Mouse (Mus musculus): ENCODE data around the gene Slc6a3. TPM values are rescaled to one million over a fixed set of nuclear protein-coding genes. Genes with fewer than 3 reads are reported as not detected.

The Slc6a3 gene
- polyA plus RNA-seq, 1 experiment from 2014 or later, result not detected

Other genes starting within 250 kb of the Slc6a3 start
- 155 and 170 TPM in 2 replicates for gene Mrpl36, start 208.2 kb upstream of the Slc6a3 start, polyA plus RNA-seq (2014; fragmentation: Nextera tagmentation; extraction: Ambion mirVana)
- 545 and 546 TPM in 2 replicates for gene Ndufs6, start 208.2 kb upstream of the Slc6a3 start, polyA plus RNA-seq (2014; fragmentation: Nextera tagmentation; extraction: Ambion mirVana)
- 26.0 and 26.6 TPM in 2 replicates for gene Lpcat1, start 69.5 kb upstream of the Slc6a3 start, polyA plus RNA-seq (2014; fragmentation: Nextera tagmentation; extraction: Ambion mirVana)
- 119 and 129 TPM in 2 replicates for gene Clptm1l, start 67.3 kb downstream of the Slc6a3 start, polyA plus RNA-seq (2014; fragmentation: Nextera tagmentation; extraction: Ambion mirVana)
- 2.3 and 3.5 TPM in 2 replicates for gene Tert, start 90.2 kb downstream of the Slc6a3 start, polyA plus RNA-seq (2014; fragmentation: Nextera tagmentation; extraction: Ambion mirVana)
- not detected in 2 replicates for gene Slc6a18, start 141.3 kb downstream of the Slc6a3 start, polyA plus RNA-seq (2014; fragmentation: Nextera tagmentation; extraction: Ambion mirVana)
- gene Slc6a19, start 168.1 kb downstream of the Slc6a3 start, polyA plus RNA-seq (2014; fragmentation: Nextera tagmentation; extraction: Ambion mirVana), result not detected in 2 replicates
- gene Slc12a7, start 196.3 kb downstream of the Slc6a3 start, polyA plus RNA-seq (2014; fragmentation: Nextera tagmentation; extraction: Ambion mirVana), result 32.7 and 40.0 TPM in 2 replicates

Measured in heart, embryonic 11.5 days (tissue).